Mouse (Mus musculus) left cerebral cortex, postnatal 36 days (tissue): ENCODE measurements around the gene Psmb8. TPM values are rescaled to one million over a fixed set of nuclear protein-coding genes. Genes with fewer than 3 reads are reported as not detected.
"Not testable (repeated sequence)": the region's sequence is repeated elsewhere in the genome, so short reads cannot be mapped to it uniquely, and the experiment has no call there.

Experiments used
- DNase-seq, 2 experiments: peaks; one replicate each; pipeline ENCODE4 v3.0.0; 2021 to 2022; ENCODE audit warnings: low spot score in 2 of 2, mixed read lengths in 1 of 2
- intact Hi-C: fragments of 180-260 bp; cut with DNase I; formaldehyde crosslinking; loops from one replicate; pipeline ENCODE4 v1.15.1; 2025
- total RNA-seq, 2 experiments: library from RNA; stranded (reverse); gene quantifications; 2 replicates each; pipeline ENCODE4 v1.2.3; 2021

The Psmb8 gene
- total RNA-seq, 2 experiments from 2014 or later, result 2.1 to 3.4 TPM

GRCm38 (mm10) chr17:34207866-34208265 lies 10.3 kb downstream of the Psmb8 start:
- no peak for DNase-seq
- intact Hi-C loops, result no loop called here

GRCm38 (mm10) chr17:34208421-34208820 lies 10.9 kb downstream of the Psmb8 start:
- intact Hi-C loops, result no loop called here
- no peak for DNase-seq

GRCm38 (mm10) chr17:34209680-34210079 lies 12.2 kb downstream of the Psmb8 start:
- DNase-seq, result no peak
- intact Hi-C loops, result no loop called here

GRCm38 (mm10) chr17:34210599-34210998 lies 13.1 kb downstream of the Psmb8 start:
- intact Hi-C loops, result no loop called here

GRCm38 (mm10) chr17:34211746-34212365 lies 14.3 kb downstream of the Psmb8 start:
- intact Hi-C loops, result no loop called here
- no peak for DNase-seq

More at GRCm38 (mm10) chr17:34210599-34210998, 13.1 kb downstream of the Psmb8 start:
- DNase-seq, result no peak

GRCm38 (mm10) chr17:34213936-34214335 lies 16.4 kb downstream of the Psmb8 start:
- intact Hi-C loops, result no loop called here
- no peak for DNase-seq

- intact Hi-C loops, result no loop called here
Measured at GRCm38 (mm10) chr17:34215176-34215575, 17.7 kb downstream of the Psmb8 start.

GRCm38 (mm10) chr17:34217216-34217928 lies 19.9 kb downstream of the Psmb8 start:
- no peak for DNase-seq
- intact Hi-C loops, result no loop called here

More at GRCm38 (mm10) chr17:34215176-34215575, 17.7 kb downstream of the Psmb8 start:
- no peak for DNase-seq

GRCm38 (mm10) chr17:34217986-34218385 lies 20.5 kb downstream of the Psmb8 start:
- DNase-seq, result no peak
- intact Hi-C loops, result no loop called here

GRCm38 (mm10) chr17:34218675-34219074 lies 21.2 kb downstream of the Psmb8 start:
- intact Hi-C loops, result no loop called here
- DNase-seq, result peak; percentile 11 to 27

- DNase-seq, intact Hi-C loops: not testable (repeated sequence)
Measured at GRCm38 (mm10) chr17:34219096-34219495, 21.6 kb downstream of the Psmb8 start.

- intact Hi-C loops, DNase-seq: not testable (repeated sequence)
Measured at GRCm38 (mm10) chr17:34219801-34220200, 22.3 kb downstream of the Psmb8 start.

GRCm38 (mm10) chr17:34220401-34220800 lies 22.9 kb downstream of the Psmb8 start:
- DNase-seq, intact Hi-C loops: not testable (repeated sequence)

- no peak for DNase-seq
- intact Hi-C loops, result no loop called here
Measured at GRCm38 (mm10) chr17:34224816-34225215, 27.3 kb downstream of the Psmb8 start.

- intact Hi-C loops, result no loop called here
- no peak for DNase-seq
Measured at GRCm38 (mm10) chr17:34225426-34225825, 27.9 kb downstream of the Psmb8 start.

- intact Hi-C loops, DNase-seq: not testable (repeated sequence)
Measured at GRCm38 (mm10) chr17:34225911-34226310, 28.4 kb downstream of the Psmb8 start.

GRCm38 (mm10) chr17:34230971-34231370 lies 33.5 kb downstream of the Psmb8 start:
- intact Hi-C loops, DNase-seq: not testable (repeated sequence)

- DNase-seq, intact Hi-C loops: not testable (repeated sequence)
Measured at GRCm38 (mm10) chr17:34232021-34232420, 34.5 kb downstream of the Psmb8 start.

GRCm38 (mm10) chr17:34234926-34235325 lies 37.4 kb downstream of the Psmb8 start:
- intact Hi-C loops, result loop anchor here (1.0 kb wide), 1 partner anchor 65 kb away; no protein-coding TSS in a partner anchor
- DNase-seq, result peak; percentile 46 to 58

GRCm38 (mm10) chr17:34236691-34237090 lies 39.2 kb downstream of the Psmb8 start:
- DNase-seq, result peak in 1 of 2 experiments; percentile 12
- intact Hi-C loops, result no loop called here

- no peak for DNase-seq
Measured at GRCm38 (mm10) chr17:34237741-34238140, 40.2 kb downstream of the Psmb8 start.

More at GRCm38 (mm10) chr17:34237741-34238140, 40.2 kb downstream of the Psmb8 start:
- intact Hi-C loops, result no loop called here
